Mouse (Mus musculus): Measurements from ENCODE around the gene Gm30191. TPM values are rescaled to one million over a fixed set of nuclear protein-coding genes. Genes with fewer than 3 reads are reported as not detected.
A peak's percentile ranks its signal among the peaks of the same experiment; 100 is the strongest.

Gene Gm30191
- not detected for total RNA-seq (2021)
- long read RNA-seq, experiment 1, result 0 reads
- long read RNA-seq, experiment 2, result 0 reads

GRCm38 (mm10) chr4:134246719-134247258 is at the start of gene Gm30191:
TSS of gene Gm30191 (plus strand) at chr4:134246935.
- DNase-seq (ENCODE audit: low spot score in 2 of 2), result no peak

GRCm38 (mm10) chr4:134199371-134199770 is 47.4 kb upstream of the Gm30191 start:
- no peak for DNase-seq (ENCODE audit: low spot score in 2 of 2)

GRCm38 (mm10) chr4:134202904-134203303 is 43.8 kb upstream of the Gm30191 start, which contains the start of gene Gm7534:
TSS of gene Gm7534 (minus strand) at chr4:134203004.
- no peak for DNase-seq (ENCODE audit: low spot score in 2 of 2)

- DNase-seq (ENCODE audit: low spot score in 2 of 2), result no peak
Observed at GRCm38 (mm10) chr4:134203340-134203896, 43.3 kb upstream of the Gm30191 start.

GRCm38 (mm10) chr4:134206488-134207053 is 40.2 kb upstream of the Gm30191 start:
- no peak for DNase-seq (ENCODE audit: low spot score in 2 of 2)

- DNase-seq (ENCODE audit: low spot score in 2 of 2), result no peak
Observed at GRCm38 (mm10) chr4:134222793-134223600, 23.7 kb upstream of the Gm30191 start.

- DNase-seq (ENCODE audit: low spot score in 2 of 2), result no peak
Observed at GRCm38 (mm10) chr4:134227194-134227593, 19.5 kb upstream of the Gm30191 start, which contains the start of gene Catsper4. TSS of gene Catsper4 (minus strand) at chr4:134227383.

GRCm38 (mm10) chr4:134230431-134230830 is 16.3 kb upstream of the Gm30191 start:
- DNase-seq (ENCODE audit: low spot score in 2 of 2), result no peak

GRCm38 (mm10) chr4:134234876-134235275 is 11.9 kb upstream of the Gm30191 start:
- DNase-seq (ENCODE audit: low spot score in 2 of 2), result no peak

GRCm38 (mm10) chr4:134237582-134238278 is 9.0 kb upstream of the Gm30191 start:
- no peak for DNase-seq (ENCODE audit: low spot score in 2 of 2)

GRCm38 (mm10) chr4:134238279-134238651 is 8.5 kb upstream of the Gm30191 start, which contains the start of gene Cnksr1:
TSS of gene Cnksr1 (minus strand) at chr4:134238399.
- peak in 1 of 2 experiments; percentile 27 for DNase-seq (ENCODE audit: low spot score in 2 of 2)

- DNase-seq (ENCODE audit: low spot score in 2 of 2), result no peak
Observed at GRCm38 (mm10) chr4:134238686-134239085, 8.0 kb upstream of the Gm30191 start.

- no peak for DNase-seq (ENCODE audit: low spot score in 2 of 2)
Observed at GRCm38 (mm10) chr4:134243516-134244250, 3.1 kb upstream of the Gm30191 start, which contains the start of gene E130218I03Rik. TSS of gene E130218I03Rik (plus strand) at chr4:134243662.

GRCm38 (mm10) chr4:134245148-134245843 is 1.4 kb upstream of the Gm30191 start, which contains the start of gene Zfp593:
TSS of gene Zfp593 (minus strand) at chr4:134245592.
- DNase-seq (ENCODE audit: low spot score in 2 of 2), result peak; percentile 96 to 98

GRCm38 (mm10) chr4:134246256-134246655 is 479 bp upstream of the Gm30191 start:
- no peak for DNase-seq (ENCODE audit: low spot score in 2 of 2)

GRCm38 (mm10) chr4:134249651-134250050 is 2.9 kb downstream of the Gm30191 start:
- peak; percentile 74 to 76 for DNase-seq (ENCODE audit: low spot score in 2 of 2)

- DNase-seq (ENCODE audit: low spot score in 2 of 2), result no peak
Observed at GRCm38 (mm10) chr4:134250116-134250929, 3.6 kb downstream of the Gm30191 start.

GRCm38 (mm10) chr4:134250930-134251240 is 4.2 kb downstream of the Gm30191 start:
- DNase-seq (ENCODE audit: low spot score in 2 of 2), result peak in 1 of 2 experiments; percentile 49

Measured in left cerebral cortex, adult 18-20 months (tissue).